Mouse (Mus musculus) kidney, adult 2 months (tissue): Measurements from ENCODE around the gene Tdo2.

ENCODE experiments used
- CTCF ChIP-seq: fragments of 200-500 bp; conservative IDR thresholded peaks from 2 replicates; pipeline ENCODE4 v1.5.1; 2011; ENCODE audit warnings: low read depth, mild to moderate bottlenecking, control low read depth, low read length, moderate library complexity, mixed read lengths; ENCODE audit not compliant: insufficient read depth, insufficient read length
- POLR2A ChIP-seq: fragments of 200-500 bp; IDR thresholded peaks from one replicate; pipeline ENCODE4 v1.6.1; 2011; ENCODE audit warnings: low read depth, low read length, control low read depth

- TF ChIP-seq CTCF (no peak), POLR2A (no peak)
These were observed 9.1 kb upstream of the Tdo2 start for GRCm38 (mm10) chr3:81985100-81985499.
